Mouse (Mus musculus): Measurements from ENCODE around the gene Ubr3.

DNA sequence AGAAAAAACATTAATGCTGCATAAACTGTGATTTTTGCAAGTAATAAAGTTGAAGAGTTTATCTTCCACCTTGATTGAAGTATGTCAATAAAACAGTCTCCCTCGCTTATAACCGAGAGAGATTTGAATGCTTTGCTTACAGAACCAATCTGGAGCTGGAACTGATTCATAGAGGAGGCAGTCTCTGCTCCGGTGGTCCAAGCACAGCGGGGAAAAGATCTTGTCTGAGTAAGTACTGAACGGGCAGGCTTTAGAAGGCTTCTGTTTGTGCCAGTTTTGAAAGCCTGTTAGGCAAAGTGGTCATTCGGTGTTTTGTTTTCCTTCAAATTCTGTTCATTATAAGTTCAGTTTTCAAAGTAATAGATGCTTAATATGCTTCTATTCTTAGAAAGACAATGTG lies 103.3 kb downstream of the Ubr3 start:
- TF ChIP-seq CTCF (IDR thresholded peaks at IDR 0.05; ENCODE audit: low read depth) (no peak), EP300 (IDR thresholded peaks at IDR 0.05; ENCODE audit: low read depth) (no peak)
